Mouse (Mus musculus) midbrain, embryonic 11.5 days (tissue): ENCODE data around the gene Ust. TPM values are rescaled to one million over a fixed set of nuclear protein-coding genes. Genes with fewer than 3 reads are reported as not detected.

Experiments
- ATAC-seq: fragments of 200-750 bp; cut with Nextera tagmentation; 2 replicates; pipeline ENCODE4 v1.8.0; 2017; ENCODE audit warnings: moderate TSS enrichment, moderate library complexity; ENCODE audit not compliant: low FRiP score
- DNase-seq: peaks from one replicate; pipeline ENCODE4 v3.0.0; 2015; ENCODE audit warnings: low spot score; ENCODE audit errors: missing footprints
- H3K27ac ChIP-seq: fragments of 300-500 bp; sonication (generic); 2 replicates; pipeline ENCODE4 v1.5.1; 2014; ENCODE audit warnings: low read depth, low read length
- H3K27me3 ChIP-seq: fragments of 300-500 bp; sonication (generic); 2 replicates; pipeline ENCODE4 v1.6.1; 2014; ENCODE audit warnings: mild to moderate bottlenecking, low read length, moderate library complexity, mixed read lengths; ENCODE audit not compliant: control insufficient read depth, insufficient read depth
- H3K36me3 ChIP-seq: fragments of 300-500 bp; sonication (generic); 2 replicates; pipeline ENCODE4 v1.6.1; 2014; ENCODE audit warnings: mild to moderate bottlenecking, low read length, moderate library complexity, mixed read lengths; ENCODE audit not compliant: control insufficient read depth, insufficient read depth
- H3K4me1 ChIP-seq: fragments of 300-500 bp; sonication (generic); 2 replicates; pipeline ENCODE4 v1.6.1; 2014; ENCODE audit warnings: low read length; ENCODE audit not compliant: control insufficient read depth, insufficient read depth
- H3K4me2 ChIP-seq: fragments of 300-500 bp; sonication (generic); 2 replicates; pipeline ENCODE4 v1.6.1; 2014; ENCODE audit warnings: mild to moderate bottlenecking, moderate library complexity
- H3K4me3 ChIP-seq: fragments of 300-500 bp; sonication (generic); 2 replicates; pipeline ENCODE4 v1.5.1; 2014; ENCODE audit warnings: low read depth, low read length
- H3K9ac ChIP-seq: fragments of 300-500 bp; sonication (generic); 2 replicates; pipeline ENCODE4 v1.6.1; 2014; ENCODE audit warnings: low read length
- H3K9me3 ChIP-seq: fragments of 300-500 bp; sonication (generic); 2 replicates; pipeline ENCODE4 v1.6.1; 2016; ENCODE audit warnings: low read length; ENCODE audit not compliant: control insufficient read depth
- WGBS: fragments of 180-500 bp; shearing (Covaris S2); extraction: QIAGEN DNeasy Blood & Tissue Kit; methylation state at CpG from one replicate; pipeline ENCODE4 v1.1.7; 2014; 5-methylcytosine and 5-hydroxymethylcytosine counted together
- polyA plus RNA-seq: library from polyadenylated mRNA; unstranded; fragments of >200 nt; fragmentation: Nextera tagmentation; extraction: Ambion mirVana; gene quantifications from 2 replicates; pipeline ENCODE4 v1.2.1, GENCODE M21; 2014

The Ust gene
- polyA plus RNA-seq, 1 experiment from 2014 or later: 2.9 TPM

GRCm38 (mm10) chr10:8511760-8512159, 6.9 kb downstream of the Ust start:
- ATAC-seq: no peak
- H3K4me1 ChIP-seq: no peaks in the 10 kb centered on the region
- no peaks in the 10 kb centered on the region; the same call in 1 of the 2 replicates for H3K27me3 ChIP-seq
- no peak for DNase-seq
- WGBS: 83% methylated on average over 8 of the region's 8 CpGs
- H3K4me2 ChIP-seq: no peak overlapping the region
- no peak overlapping the region for H3K4me3 ChIP-seq
- no peak overlapping the region for H3K27ac ChIP-seq
- H3K36me3 ChIP-seq: no peaks in the 10 kb centered on the region
- no peak overlapping the region for H3K9ac ChIP-seq
- H3K9me3 ChIP-seq: no peaks in the 10 kb centered on the region

GRCm38 (mm10) chr10:8506247-8506573, 12.4 kb downstream of the Ust start:
- Histone ChIP-seq H3K4me2 (no peak overlapping the region), H3K9ac (no peak overlapping the region), H3K9me3 (no peaks in the 10 kb centered on the region), H3K27me3 (no peaks in the 10 kb centered on the region), H3K4me3 (no peak overlapping the region), H3K4me1 (no peaks in the 10 kb centered on the region), H3K36me3 (no peaks in the 10 kb centered on the region), H3K27ac (no peak overlapping the region)
- no peak for DNase-seq
- 80% methylated on average over 3 of the region's 3 CpGs for WGBS
- no peak for ATAC-seq

DNA sequence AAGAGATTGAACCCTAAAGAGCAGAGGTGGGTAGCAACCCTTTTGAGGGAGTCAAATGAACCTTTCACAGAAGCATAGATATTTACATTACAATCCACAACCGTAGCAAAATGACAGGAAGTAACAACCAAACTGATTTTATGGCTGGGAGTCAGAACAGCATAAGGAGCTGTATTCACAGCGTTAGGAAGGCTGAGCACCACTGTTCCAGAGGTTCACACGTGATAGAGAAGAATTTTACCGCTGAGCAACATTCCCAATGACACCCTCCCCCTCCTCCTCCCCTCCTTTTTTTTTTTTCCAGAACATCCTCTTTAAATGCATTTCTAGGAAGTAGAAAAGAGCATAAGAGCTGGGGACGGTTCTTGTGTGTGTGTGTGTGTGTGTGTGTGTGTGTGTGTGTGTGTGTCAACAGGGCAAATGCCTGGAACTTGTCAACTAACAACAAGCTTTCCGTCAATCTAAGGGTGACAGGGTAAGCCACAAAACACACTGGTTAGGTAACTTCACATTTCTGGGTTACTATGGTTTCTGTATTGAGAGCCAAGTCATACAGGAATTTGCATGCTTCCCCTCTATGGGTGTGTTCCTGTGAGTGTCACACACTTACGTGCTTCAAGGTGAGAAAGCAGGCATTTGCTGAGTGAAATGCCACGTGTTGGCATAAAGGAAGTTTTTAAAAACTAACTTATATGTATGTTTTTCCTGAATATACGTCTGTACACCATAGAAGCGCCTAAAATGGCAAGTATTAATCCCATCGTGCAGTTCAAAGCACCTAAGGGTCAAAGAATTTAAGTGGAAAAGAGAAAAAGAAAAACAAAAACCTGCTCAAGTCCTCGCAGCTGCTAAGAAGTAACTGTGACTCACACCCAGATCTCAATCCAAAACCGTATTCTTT, 13.0 kb downstream of the Ust start:
- H3K4me2 ChIP-seq: no peak overlapping the region
- WGBS: 69% methylated on average over 13 of the region's 13 CpGs
- no peak overlapping the region for H3K9ac ChIP-seq
- no peaks in the 10 kb centered on the region for H3K9me3 ChIP-seq
- no peak overlapping the region for H3K27ac ChIP-seq
- no peaks in the 10 kb centered on the region for H3K27me3 ChIP-seq
- no peaks in the 10 kb centered on the region for H3K36me3 ChIP-seq
- no peak overlapping the region for H3K4me3 ChIP-seq
- no peak for DNase-seq
- no peak for ATAC-seq
- no peaks in the 10 kb centered on the region for H3K4me1 ChIP-seq

DNA sequence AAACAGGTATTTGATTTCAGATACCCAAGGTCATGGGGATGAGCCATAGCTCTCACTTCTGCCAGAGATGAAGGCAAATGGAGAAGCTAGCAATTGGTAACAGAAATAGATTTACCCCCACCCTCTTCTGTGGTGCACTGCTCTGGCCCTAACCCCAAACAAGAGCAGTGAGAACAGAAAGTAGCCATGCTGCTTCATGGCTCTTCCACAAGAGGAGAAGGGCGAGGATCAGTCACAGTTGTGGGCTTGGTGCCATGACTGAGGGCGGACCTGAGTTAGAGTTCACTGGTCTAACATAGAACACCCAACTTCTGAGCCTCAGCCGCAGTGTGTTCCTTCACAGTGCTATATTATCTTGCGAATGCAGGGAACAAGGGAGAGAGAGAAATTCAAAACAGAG, 13.8 kb downstream of the Ust start:
- no peaks in the 10 kb centered on the region for H3K9me3 ChIP-seq
- H3K4me1 ChIP-seq: no peaks in the 10 kb centered on the region
- DNase-seq (no peak), ATAC-seq (no peak)
- H3K4me3 ChIP-seq: no peak overlapping the region
- no peak overlapping the region for H3K9ac ChIP-seq
- WGBS: 85% methylated on average over 4 of the region's 4 CpGs
- H3K4me2 ChIP-seq: no peak overlapping the region
- H3K36me3 ChIP-seq: no peaks in the 10 kb centered on the region
- no peaks in the 10 kb centered on the region for H3K27me3 ChIP-seq
- no peak overlapping the region for H3K27ac ChIP-seq

- ATAC-seq: no peak
- peaks cover 3% of the 10 kb centered on the region for H3K4me1 ChIP-seq
- no peak overlapping the region for H3K4me2 ChIP-seq
- no peak overlapping the region for H3K27ac ChIP-seq
- 84% methylated on average over 13 of the region's 13 CpGs for WGBS
- no peak overlapping the region for H3K4me3 ChIP-seq
- no peak overlapping the region for H3K9ac ChIP-seq
- no peaks in the 10 kb centered on the region for H3K36me3 ChIP-seq
- H3K27me3 ChIP-seq: no peaks in the 10 kb centered on the region
- no peak for DNase-seq
- no peaks in the 10 kb centered on the region for H3K9me3 ChIP-seq
Measured at GRCm38 (mm10) chr10:8498951-8499891, 19.4 kb downstream of the Ust start.

DNA sequence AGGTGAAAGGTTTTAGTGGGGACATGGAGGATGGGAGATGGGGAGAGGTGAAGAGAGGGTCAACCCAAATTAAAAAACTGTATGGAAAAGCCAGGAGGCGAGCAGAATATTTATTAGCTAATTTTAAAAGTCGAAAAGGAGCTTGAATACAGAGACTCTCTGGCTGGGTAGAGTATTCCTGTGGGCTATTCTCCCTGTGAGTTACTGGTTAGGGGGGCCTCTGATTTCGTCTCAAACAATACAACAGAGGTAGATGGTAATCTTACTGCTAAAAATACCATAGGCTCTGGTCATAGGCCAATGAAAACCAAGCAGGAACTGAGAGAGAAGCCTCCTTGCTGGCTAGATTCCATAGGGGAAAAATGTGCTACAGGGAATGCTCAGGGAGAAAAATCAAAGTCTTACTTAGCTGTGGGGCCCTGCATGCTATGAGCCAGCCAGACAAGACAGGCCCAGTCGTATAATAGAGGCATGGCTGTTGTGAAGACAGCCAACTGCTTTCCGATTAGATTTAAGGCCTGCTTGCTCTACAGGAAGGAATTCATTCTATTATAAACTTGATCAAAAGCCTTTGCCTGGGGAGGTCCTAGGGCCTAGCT, 23.0 kb downstream of the Ust start:
- Histone ChIP-seq H3K4me3 (no peak overlapping the region), H3K4me2 (no peak overlapping the region), H3K9me3 (no peaks in the 10 kb centered on the region), H3K27ac (no peak overlapping the region), H3K4me1 (peaks cover 3% of the 10 kb centered on the region), H3K27me3 (no peaks in the 10 kb centered on the region), H3K36me3 (no peaks in the 10 kb centered on the region), H3K9ac (no peak overlapping the region)
- ATAC-seq (no peak), DNase-seq (no peak)
- 61% methylated on average over 5 of the region's 5 CpGs for WGBS

DNA sequence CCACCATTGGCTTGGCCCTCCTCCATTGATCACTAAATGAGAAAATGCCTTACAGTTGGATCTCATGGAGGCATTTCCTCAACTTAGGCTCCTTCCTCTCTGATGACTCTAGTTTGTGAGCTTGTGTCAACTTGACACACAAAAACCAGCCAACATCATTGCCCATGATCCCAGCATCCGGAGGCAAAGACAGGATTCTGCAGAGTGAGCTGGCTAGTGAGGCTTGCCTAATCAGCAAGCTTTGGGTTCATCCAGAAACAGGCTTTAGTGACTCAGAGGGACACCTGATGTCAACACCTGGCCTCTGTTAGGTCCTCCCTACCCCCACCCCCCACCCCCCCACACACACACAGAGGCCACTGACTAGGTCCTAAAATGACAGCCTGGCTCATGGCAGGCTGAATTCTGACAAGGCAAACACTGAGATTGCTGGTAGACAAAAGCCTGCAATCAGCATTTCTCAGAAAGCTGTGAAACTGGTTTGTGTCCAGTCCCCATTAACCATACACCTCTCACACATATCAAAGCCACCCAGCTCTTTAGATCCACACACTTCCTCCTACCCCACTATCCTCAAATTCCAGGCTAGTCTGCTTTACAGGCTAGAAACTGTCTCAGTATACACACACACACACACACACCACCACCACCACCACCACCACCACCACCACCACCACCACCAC, 26.6 kb downstream of the Ust start:
- Histone ChIP-seq H3K4me2 (no peak overlapping the region), H3K4me1 (peaks cover 3% of the 10 kb centered on the region), H3K27me3 (no peaks in the 10 kb centered on the region), H3K9ac (no peak overlapping the region), H3K9me3 (no peaks in the 10 kb centered on the region), H3K27ac (no peak overlapping the region), H3K36me3 (no peaks in the 10 kb centered on the region), H3K4me3 (no peak overlapping the region)
- WGBS: 86% methylated on average over 1 of the region's 1 CpGs
- ATAC-seq (no peak), DNase-seq (no peak)

DNA sequence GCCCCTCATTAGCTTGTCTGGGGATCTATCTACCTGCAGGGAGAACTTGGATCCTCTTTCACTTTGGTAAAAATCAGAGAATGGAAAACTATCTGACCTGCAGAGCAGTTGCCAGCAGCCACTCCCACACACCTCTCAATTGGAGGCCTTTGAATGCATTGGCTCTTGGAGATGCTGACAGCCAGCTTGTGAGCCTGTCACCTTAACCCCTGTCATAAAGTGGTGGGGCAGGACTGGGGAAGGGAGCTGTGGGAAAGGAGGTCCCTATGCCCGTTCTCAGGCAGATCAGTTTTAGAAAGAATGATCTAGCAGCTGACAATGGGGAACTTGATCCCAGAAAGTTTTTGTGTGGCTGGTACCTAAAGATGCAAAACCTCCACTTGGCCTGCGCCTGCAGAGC, 31.2 kb downstream of the Ust start:
- Histone ChIP-seq H3K36me3 (no peaks in the 10 kb centered on the region), H3K4me3 (no peak overlapping the region), H3K9me3 (no peaks in the 10 kb centered on the region), H3K27me3 (no peaks in the 10 kb centered on the region), H3K27ac (no peak overlapping the region), H3K4me2 (no peak overlapping the region), H3K4me1 (no peaks in the 10 kb centered on the region), H3K9ac (no peak overlapping the region)
- DNase-seq: no peak
- 76% methylated on average over 2 of the region's 2 CpGs for WGBS
- no peak for ATAC-seq
